Mouse (Mus musculus): Measurements from ENCODE around the gene Srp68.
A peak's percentile ranks its signal among the peaks of the same experiment; 100 is the strongest.

The Srp68 gene

DNA sequence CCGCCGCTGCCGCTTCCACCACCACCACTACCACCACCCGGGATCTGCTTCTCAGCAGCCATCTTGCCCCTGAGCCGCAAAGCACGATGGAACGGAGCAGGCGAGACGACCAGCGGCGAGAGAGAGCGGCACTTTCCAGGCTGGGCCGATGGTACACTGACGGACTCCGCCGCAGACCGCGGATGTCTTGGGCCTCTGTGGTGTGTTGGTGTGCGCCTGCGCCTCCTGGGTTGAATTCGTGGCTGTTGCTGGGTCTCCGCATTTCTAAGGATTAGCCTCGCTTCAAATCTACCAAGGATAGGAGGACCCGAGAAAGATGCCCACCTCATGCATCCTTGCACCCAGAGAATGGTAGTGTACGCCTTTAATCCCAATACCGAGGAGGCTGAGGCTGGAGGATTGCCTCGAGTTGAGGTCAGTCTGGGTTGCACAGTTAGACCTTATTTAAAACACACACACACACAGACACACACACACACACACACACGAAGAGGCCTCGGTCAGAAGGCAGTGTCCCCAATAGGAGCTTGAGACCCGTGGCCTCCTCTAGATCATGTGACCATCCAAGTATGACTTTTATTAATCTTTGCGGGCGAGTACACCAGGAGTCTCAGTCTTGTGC, at the start of gene Srp68:
Gene Srp68, minus strand, starts transcription at position 173 of the 622 bp plus-strand sequence.
- peak; percentile 86 to 90 for DNase-seq (ENCODE audit: low spot score in 2 of 2)

GRCm38 (mm10) chr11:116318719-116319659, 45.0 kb upstream of the Srp68 start:
- DNase-seq (ENCODE audit: low spot score in 2 of 2): peak; percentile 81 to 87

DNA sequence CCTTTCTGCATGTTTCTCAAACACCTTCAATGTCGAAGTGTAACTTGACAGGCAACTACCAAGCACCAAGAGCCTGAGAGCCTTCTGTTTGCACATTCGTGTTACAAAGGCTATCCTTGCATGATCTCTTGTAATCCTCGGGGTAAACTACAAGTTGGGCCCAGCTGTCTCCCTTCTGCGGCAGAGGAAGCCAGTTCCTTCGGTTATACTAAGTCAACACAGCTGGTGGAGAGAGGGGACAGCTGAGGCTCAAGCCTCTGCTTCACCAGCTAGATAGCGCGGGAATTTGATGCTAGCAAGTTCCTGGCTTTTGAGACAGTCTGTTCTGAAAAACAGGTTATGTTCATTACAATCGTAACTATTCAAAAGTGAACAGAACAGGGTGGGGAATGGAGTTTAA, 38.3 kb upstream of the Srp68 start:
- no peak for DNase-seq (ENCODE audit: low spot score in 2 of 2)

DNA sequence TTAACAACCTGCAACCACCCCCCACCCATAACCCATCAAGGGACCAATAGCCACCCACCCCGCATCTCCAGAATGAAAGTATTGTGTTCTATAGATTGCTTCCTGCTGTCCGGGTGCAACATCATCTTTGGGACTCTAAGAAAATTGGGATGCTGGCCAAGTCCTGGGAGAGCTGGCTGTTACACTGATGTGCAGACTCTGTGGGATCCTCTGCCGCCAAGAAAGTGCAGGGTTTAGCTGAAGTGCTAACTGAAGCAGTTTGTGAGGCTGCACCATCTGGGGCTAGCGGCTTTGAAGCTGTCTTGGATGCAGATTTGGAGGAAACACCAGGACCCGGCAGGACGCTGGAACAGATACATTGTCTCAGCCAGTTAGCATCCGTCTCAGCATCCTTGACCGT, 37.2 kb upstream of the Srp68 start:
- DNase-seq (ENCODE audit: low spot score in 2 of 2): no peak

GRCm38 (mm10) chr11:116309601-116310000, 35.6 kb upstream of the Srp68 start:
- no peak for DNase-seq (ENCODE audit: low spot score in 2 of 2)

DNA sequence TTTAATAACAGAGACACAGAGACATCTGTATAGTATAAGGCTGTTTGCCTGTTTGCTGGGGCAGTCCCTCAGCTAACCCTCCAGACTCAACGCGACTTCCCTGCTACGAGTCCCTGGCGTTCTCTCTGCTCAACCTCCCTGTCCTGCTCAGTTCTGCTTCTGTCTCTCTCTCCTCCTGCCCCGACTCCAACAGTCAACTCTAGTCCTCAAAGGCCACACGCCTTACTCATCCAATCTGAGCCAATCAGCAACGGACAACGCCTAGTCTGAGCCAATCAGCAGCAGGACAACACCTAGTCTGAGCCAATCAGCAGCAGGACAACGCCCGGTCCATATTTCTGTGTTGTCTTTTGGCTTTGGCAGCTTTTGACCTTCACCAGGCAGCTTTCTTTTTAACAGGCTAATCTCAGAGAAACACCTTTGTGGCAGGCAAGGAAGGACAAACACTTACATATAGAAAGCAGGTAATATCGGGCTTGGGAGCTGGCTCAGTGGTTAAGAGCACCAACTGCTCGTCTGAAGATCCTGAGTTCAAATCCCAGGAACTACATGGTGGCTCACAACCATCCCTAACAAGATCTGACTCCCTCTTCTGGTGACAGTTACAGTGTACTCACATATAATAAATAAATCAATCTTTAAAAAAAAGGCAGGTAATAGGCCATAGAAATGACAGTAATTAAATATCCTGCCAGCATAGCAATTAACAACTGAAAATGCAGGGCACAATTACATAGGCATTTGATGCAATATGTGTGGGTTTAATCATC, 33.9 kb upstream of the Srp68 start:
- DNase-seq (ENCODE audit: low spot score in 2 of 2): no peak

- no peak for DNase-seq (ENCODE audit: low spot score in 2 of 2)
Observed at GRCm38 (mm10) chr11:116307019-116307725, 33.2 kb upstream of the Srp68 start, which contains the start of gene Exoc7. TSS of gene Exoc7 (minus strand) at chr11:116307233.

GRCm38 (mm10) chr11:116306126-116306982, 32.3 kb upstream of the Srp68 start:
- peak; percentile 85 to 91 for DNase-seq (ENCODE audit: low spot score in 2 of 2)

- no peak for DNase-seq (ENCODE audit: low spot score in 2 of 2)
Observed at GRCm38 (mm10) chr11:116305423-116305822, 31.4 kb upstream of the Srp68 start.

DNA sequence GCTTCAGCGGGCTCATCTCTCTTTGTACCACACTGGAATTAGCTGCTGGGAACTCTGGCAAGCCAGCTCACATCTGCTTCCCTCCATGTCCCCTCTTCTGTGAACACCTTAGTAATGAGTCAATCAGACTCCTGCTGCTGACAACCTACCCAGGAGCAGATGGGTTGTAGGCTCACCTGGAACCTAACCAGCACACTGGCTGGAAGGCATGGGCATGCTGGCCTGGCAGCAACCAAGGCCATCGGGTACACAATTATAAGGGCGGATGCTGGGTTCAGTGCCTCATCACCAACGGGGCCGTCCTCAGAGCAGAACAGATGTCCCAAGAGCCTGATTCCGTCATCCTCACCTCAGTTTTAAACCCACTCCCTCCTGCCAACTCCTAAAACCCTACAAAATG, 24.6 kb upstream of the Srp68 start:
- no peak for DNase-seq (ENCODE audit: low spot score in 2 of 2)

DNA sequence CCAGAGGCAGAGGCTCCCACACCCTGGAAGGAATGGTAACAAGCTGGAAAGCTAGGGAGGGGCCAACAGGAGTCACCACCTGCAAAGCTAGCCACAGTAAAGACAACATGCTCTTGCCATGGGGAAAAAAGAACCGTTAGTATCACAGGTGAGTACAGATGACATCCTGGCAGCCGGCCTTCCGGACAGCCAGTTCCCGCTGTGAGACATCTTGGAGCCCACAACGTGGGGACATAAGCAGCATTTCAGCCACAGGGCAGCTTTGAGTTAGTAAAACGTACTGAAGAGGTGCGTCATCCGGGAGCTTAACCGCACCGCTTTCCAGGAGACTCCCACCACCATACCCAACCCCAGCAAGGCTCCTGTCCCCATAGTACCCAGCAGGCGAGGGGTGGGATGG, 24.2 kb upstream of the Srp68 start:
- no peak for DNase-seq (ENCODE audit: low spot score in 2 of 2)

DNA sequence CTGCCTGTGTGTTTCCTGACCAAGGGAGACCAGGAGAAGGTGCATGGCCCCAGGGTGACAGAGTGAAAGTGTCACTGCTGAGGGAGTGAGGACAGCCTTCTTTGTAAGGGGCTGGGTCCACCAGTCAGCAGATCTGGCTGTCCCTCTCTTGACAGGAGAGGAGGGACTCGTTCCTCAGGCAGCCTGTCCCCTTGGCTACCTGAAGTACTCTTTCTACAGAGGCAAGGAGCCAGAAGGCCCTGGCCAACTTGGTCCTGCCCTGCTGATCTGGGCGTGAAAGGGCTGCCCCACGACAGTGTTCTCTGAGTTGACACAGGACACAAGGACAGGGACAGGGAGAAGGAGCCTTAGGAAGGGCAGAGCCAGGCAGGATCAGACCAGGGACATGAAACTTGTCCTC, 23.0 kb upstream of the Srp68 start:
- DNase-seq (ENCODE audit: low spot score in 2 of 2): no peak

GRCm38 (mm10) chr11:116296191-116296734, 22.2 kb upstream of the Srp68 start:
- DNase-seq (ENCODE audit: low spot score in 2 of 2): no peak

- peak; percentile 26 to 44 for DNase-seq (ENCODE audit: low spot score in 2 of 2)
Observed at GRCm38 (mm10) chr11:116294319-116294718, 20.3 kb upstream of the Srp68 start.

DNA sequence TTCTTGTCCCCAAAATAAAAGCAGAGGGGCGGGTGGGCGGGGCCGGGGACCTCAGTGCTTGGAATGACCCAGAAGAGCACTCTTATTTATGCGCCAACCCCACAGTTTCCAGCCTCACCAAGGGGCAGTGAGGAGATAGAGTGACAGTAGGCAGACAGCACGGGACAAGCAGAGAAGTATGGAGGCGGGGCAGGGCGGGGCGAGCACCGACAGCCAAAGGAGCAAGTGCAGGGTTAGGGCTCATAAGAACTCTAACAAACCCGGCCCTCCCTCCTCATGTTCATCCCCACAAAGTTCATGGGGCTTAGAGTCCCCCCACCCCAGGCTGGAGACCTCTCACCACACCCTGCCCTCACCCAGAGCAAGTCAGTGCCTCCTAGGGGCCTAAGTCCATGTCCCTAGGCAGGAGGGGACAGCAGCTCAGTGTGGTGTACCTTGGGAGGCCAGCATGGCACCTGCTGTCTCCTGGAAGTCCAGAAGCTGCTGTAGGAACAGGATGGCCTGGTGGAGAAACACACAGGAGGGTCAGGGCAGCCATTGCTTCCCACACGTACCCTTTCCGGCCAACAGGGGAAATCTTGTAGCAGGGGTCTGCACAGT, 19.6 kb upstream of the Srp68 start:
- no peak for DNase-seq (ENCODE audit: low spot score in 2 of 2)

DNA sequence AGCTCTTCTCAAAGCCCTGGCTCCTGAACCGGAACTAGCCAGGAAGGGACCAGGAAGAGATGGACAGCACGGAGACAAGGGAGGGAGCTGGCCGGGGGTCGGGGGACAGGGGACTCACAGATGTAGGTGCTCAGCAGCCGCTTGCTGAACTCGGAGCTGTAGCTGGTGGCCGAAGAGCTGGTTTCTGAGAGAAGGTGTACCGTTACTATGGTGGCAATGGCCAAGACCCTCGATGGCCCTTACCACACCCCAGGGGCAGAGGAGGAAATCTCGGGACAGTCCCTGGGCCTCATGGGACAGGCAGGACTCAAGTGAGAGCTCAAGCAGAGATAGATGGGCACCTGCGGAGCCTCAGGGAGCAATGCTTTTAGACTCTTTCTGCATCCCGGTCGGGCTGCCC, 18.4 kb upstream of the Srp68 start:
- no peak for DNase-seq (ENCODE audit: low spot score in 2 of 2)

DNA sequence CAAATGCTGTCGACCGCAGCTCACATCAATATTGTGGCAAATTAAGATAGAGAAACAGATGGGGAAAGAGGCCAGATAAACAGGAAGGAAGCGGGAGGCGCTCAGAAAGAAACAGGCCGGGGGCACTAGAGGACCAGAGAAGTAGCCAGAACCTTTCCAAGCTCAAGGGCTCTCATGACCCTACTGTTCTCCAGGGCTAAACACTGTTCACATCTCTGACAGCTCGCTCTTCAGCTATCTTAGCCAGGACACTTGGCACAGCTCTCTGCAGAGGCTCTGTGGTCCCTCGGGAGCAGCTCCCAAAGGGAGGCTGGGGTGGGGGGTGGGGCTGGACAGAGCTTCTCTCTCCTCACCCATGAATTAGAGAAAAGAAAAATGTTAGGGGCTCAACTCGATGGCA, 16.5 kb upstream of the Srp68 start:
- DNase-seq (ENCODE audit: low spot score in 2 of 2): no peak

DNA sequence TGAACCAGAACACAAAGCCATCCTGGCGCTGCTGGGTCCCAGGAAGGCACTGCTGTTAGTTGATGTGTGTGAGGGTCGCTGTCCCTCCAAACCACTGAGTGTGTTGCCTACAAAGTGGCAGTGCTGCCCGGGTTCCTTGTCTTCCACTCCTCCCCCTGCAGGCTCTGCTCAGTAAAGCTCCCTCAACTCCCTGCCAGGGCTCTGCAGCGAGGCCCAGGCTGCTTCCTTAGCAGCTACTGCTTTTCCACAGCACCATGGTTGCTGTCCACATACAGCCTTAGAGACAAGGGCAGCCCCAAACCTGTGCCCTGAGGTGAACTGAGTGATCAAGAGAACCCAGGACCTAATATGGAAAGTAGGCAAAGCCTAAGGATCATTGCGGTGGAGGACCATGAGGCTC, 13.3 kb upstream of the Srp68 start:
- no peak for DNase-seq (ENCODE audit: low spot score in 2 of 2)

GRCm38 (mm10) chr11:116285770-116286191, 11.8 kb upstream of the Srp68 start:
- no peak for DNase-seq (ENCODE audit: low spot score in 2 of 2)

- no peak for DNase-seq (ENCODE audit: low spot score in 2 of 2)
Observed at GRCm38 (mm10) chr11:116283982-116284381, 10.0 kb upstream of the Srp68 start.

Data from natural killer cell, adult 2 months (primary cell).